Comparison of ENCODE assay signal across 24 mouse cellular contexts in genomic region chr6:115343570-115343969, GRCm38 (mm10). TPM values are rescaled to one million over a fixed set of nuclear protein-coding genes. Genes with fewer than 3 reads are reported as not detected.
DNase-seq lines count a peak whose midpoint lies in the region; ATAC-seq and TF ChIP-seq lines count a peak whose summit lies in the region.
"Had no signal": no experiment of that assay in that cellular context is flagged by ENCODE, and none has a peak within 500 bp of the region (broad histone marks: within the 10 kb centered on the region; RNA-seq: fewer than 3 reads in every experiment).

No protein-coding gene starts in this region.

- 39% methylated on average over 5 of the region's 5 CpGs for WGBS in kidney, postnatal 0 days
- WGBS in lung, embryonic 16.5 days = 31% methylated on average over 5 of the region's 5 CpGs

- H3K4me1 ChIP-seq in kidney, postnatal 0 days (replicated peaks; ENCODE audit: insufficient read depth, low read length) = no peaks in the 10 kb centered on the region
- H3K4me1 ChIP-seq in lung, embryonic 16.5 days (replicated peaks; ENCODE audit: control insufficient read depth, insufficient read depth, low read length) = peaks cover 2% of the 10 kb centered on the region; the same call in 1 of the 2 replicates
- peaks cover 14% of the 10 kb centered on the region for H3K4me1 ChIP-seq in bone marrow macrophage, adult 2 months (ENCODE audit: control insufficient read depth, insufficient read depth, low read length)
- H3K4me1 ChIP-seq: forebrain, embryonic 15.5 days had no signal

- TF ChIP-seq CTCF in kidney, postnatal 0 days (IDR thresholded peaks at IDR 0.05; ENCODE audit: low read depth) = no peak
- TF ChIP-seq CTCF in bone marrow macrophage, adult 2 months (IDR thresholded peaks at IDR 0.05; ENCODE audit: low read depth, low read length) = no peak

- no peak for TF ChIP-seq POLR2A in bone marrow macrophage, adult 2 months (IDR thresholded peaks at IDR 0.05; ENCODE audit: borderline replicate concordance, low read depth, low read length)

- no peaks in the 10 kb centered on the region for H3K27me3 ChIP-seq in kidney, postnatal 0 days (ENCODE audit: insufficient read depth, low read length)
- no peaks in the 10 kb centered on the region for H3K27me3 ChIP-seq in lung, embryonic 16.5 days (ENCODE audit: control insufficient read depth, insufficient read depth, low read depth, low read length)
- H3K27me3 ChIP-seq: forebrain, embryonic 15.5 days; intestine, embryonic 15.5 days had no signal

- no peaks in the 10 kb centered on the region for H3K9me3 ChIP-seq in kidney, postnatal 0 days (replicated peaks; ENCODE audit: low read length)
- H3K9me3 ChIP-seq in lung, embryonic 16.5 days (ENCODE audit: control insufficient read depth, low read length) = no peaks in the 10 kb centered on the region
- H3K9me3 ChIP-seq: embryonic facial prominence, embryonic 10.5 days; heart, embryonic 10.5 days; hindbrain, embryonic 10.5 days; intestine, embryonic 15.5 days had no signal

- H3K27ac ChIP-seq in kidney, postnatal 0 days = no peak overlapping the region
- H3K27ac ChIP-seq in lung, embryonic 16.5 days (ENCODE audit: low read length) = no peak overlapping the region
- H3K27ac ChIP-seq in bone marrow macrophage, adult 2 months (ENCODE audit: insufficient read depth, low read depth, low read length) = peak overlapping the region; percentile 99
- H3K27ac ChIP-seq: embryonic facial prominence, embryonic 10.5 days; forebrain, embryonic 15.5 days; heart, embryonic 10.5 days; intestine, embryonic 15.5 days had no signal

- H3K36me3 ChIP-seq in kidney, postnatal 0 days (ENCODE audit: insufficient read depth, low read length) = no peaks in the 10 kb centered on the region
- no peaks in the 10 kb centered on the region for H3K36me3 ChIP-seq in lung, embryonic 16.5 days (ENCODE audit: control insufficient read depth, insufficient read depth, low read length)
- H3K36me3 ChIP-seq: embryonic facial prominence, embryonic 10.5 days; forebrain, embryonic 15.5 days; heart, embryonic 10.5 days; hindbrain, embryonic 10.5 days; intestine, embryonic 15.5 days had no signal

- no peak overlapping the region for H3K9ac ChIP-seq in kidney, postnatal 0 days (ENCODE audit: low read depth, low read length)
- H3K9ac ChIP-seq in lung, embryonic 16.5 days (ENCODE audit: low read length) = no peak overlapping the region
- H3K9ac ChIP-seq: forebrain, embryonic 15.5 days; intestine, embryonic 15.5 days had no signal

- no peak for DNase-seq in kidney, postnatal 0 days (ENCODE audit: low spot score)
- DNase-seq in kidney, postnatal 14 days = no peak
- no peak for DNase-seq in lung, postnatal 14 days
- no peak for DNase-seq in layer of hippocampus, adult 9-11 months
- DNase-seq in Muller cell, postnatal 12 days (ENCODE audit: inconsistent ontology term) = no peak
- DNase-seq: adrenal gland, postnatal 36 days; cerebellum, adult 11-12 months; cerebellum, postnatal 10 days; gastrocnemius, postnatal 10 days; kidney, adult 9 months; kidney, postnatal 4 days; lung, postnatal 10 days; right cerebral cortex, postnatal 25 days; spleen, adult 18-20 months; thymus, postnatal 25 days had no signal

- H3K4me2 ChIP-seq in kidney, postnatal 0 days (ENCODE audit: low read length) = peak overlapping the region; percentile 10; the same call in 1 of the 2 replicates
- 0 out of 2 replicates have a peak overlapping the region, but pooled peaks have one; percentile 11 for H3K4me2 ChIP-seq in lung, embryonic 16.5 days (ENCODE audit: low read depth, low read length)
- H3K4me2 ChIP-seq: forebrain, embryonic 15.5 days; intestine, embryonic 15.5 days had no signal

- ATAC-seq in kidney, postnatal 0 days (replicated peaks; ENCODE audit: low FRiP score, low read depth) = no peak
- ATAC-seq in lung, embryonic 16.5 days (ENCODE audit: low read depth) = no peak
- peak; percentile 51; the same call in 1 of the 2 replicates for ATAC-seq in megakaryocyte, adult 5-6 weeks (ENCODE audit: poor library complexity, severe bottlenecking)
- ATAC-seq: forebrain, embryonic 15.5 days; hindbrain, embryonic 16.5 days had no signal

- no peak overlapping the region; the same call in 1 of the 2 replicates for H3K4me3 ChIP-seq in kidney, postnatal 0 days (replicated peaks; ENCODE audit: low read depth, low read length)
- H3K4me3 ChIP-seq in lung, embryonic 16.5 days (ENCODE audit: low read length) = no peak overlapping the region
- peak overlapping the region; percentile 54; the same call in 1 of the 2 replicates for H3K4me3 ChIP-seq in bone marrow macrophage, adult 2 months (ENCODE audit: insufficient read depth, low read length)
- H3K4me3 ChIP-seq: embryonic facial prominence, embryonic 10.5 days; forebrain, embryonic 15.5 days; heart, embryonic 10.5 days; intestine, embryonic 15.5 days had no signal

RNA-seq across cellular contexts. Expression of gene Pparg, which starts 17.2 kb away (rescaled TPM):
- 6.0 and 8.0 TPM in 2 replicates for polyA plus RNA-seq in kidney, postnatal 0 days (2015; fragmentation: Nextera tagmentation; extraction: Ambion mirVana)
- polyA plus RNA-seq in lung, embryonic 16.5 days (2015; fragmentation: Nextera tagmentation; extraction: Ambion mirVana) = 5.4 and 5.5 TPM in 2 replicates
- 32.2 and 41.1 TPM in 2 replicates for polyA plus RNA-seq in bone marrow macrophage, adult 2 months (2012; ENCODE audit: insufficient read depth, insufficient read length, missing spikeins)
- total RNA-seq in megakaryocyte, adult 5-6 weeks (2015) = 2.8 and 6.5 TPM in 2 replicates
- 2.0 and 2.7 TPM in 2 replicates for total RNA-seq in megakaryocyte, adult 5-6 weeks (2017)
- polyA plus RNA-seq: forebrain, embryonic 15.5 days had no signal
